Mouse (Mus musculus) WW6 (cell line): ENCODE data around the gene Anxa7.

ENCODE experiments used
- DNase-seq: peaks from one replicate; pipeline ENCODE4 v3.0.0-alpha.2; 2013; ENCODE audit warnings: low read depth, low spot score

Gene Anxa7

GRCm38 (mm10) chr14:20436976-20437375 is 43.0 kb downstream of the Anxa7 start:
- no peak for DNase-seq

GRCm38 (mm10) chr14:20432420-20432819 is 47.5 kb downstream of the Anxa7 start:
- DNase-seq: no peak

- DNase-seq: no peak
Observed at GRCm38 (mm10) chr14:20431726-20432125, 48.2 kb downstream of the Anxa7 start.

- no peak for DNase-seq
Observed at GRCm38 (mm10) chr14:20429833-20430232, 50.1 kb downstream of the Anxa7 start.

GRCm38 (mm10) chr14:20428593-20428992 is 51.3 kb downstream of the Anxa7 start:
- DNase-seq: no peak

GRCm38 (mm10) chr14:20423046-20423445 is 56.9 kb downstream of the Anxa7 start:
- DNase-seq: no peak

GRCm38 (mm10) chr14:20422257-20422656 is 57.7 kb downstream of the Anxa7 start:
- DNase-seq: no peak
